Mouse (Mus musculus): ENCODE measurements around the gene Sparcl1. TPM values are rescaled to one million over a fixed set of nuclear protein-coding genes. Genes with fewer than 3 reads are reported as not detected.

Sparcl1 gene
- polyA plus RNA-seq (2015; fragmentation: Nextera tagmentation; extraction: Ambion mirVana): 158 and 165 TPM in 2 replicates

DNA sequence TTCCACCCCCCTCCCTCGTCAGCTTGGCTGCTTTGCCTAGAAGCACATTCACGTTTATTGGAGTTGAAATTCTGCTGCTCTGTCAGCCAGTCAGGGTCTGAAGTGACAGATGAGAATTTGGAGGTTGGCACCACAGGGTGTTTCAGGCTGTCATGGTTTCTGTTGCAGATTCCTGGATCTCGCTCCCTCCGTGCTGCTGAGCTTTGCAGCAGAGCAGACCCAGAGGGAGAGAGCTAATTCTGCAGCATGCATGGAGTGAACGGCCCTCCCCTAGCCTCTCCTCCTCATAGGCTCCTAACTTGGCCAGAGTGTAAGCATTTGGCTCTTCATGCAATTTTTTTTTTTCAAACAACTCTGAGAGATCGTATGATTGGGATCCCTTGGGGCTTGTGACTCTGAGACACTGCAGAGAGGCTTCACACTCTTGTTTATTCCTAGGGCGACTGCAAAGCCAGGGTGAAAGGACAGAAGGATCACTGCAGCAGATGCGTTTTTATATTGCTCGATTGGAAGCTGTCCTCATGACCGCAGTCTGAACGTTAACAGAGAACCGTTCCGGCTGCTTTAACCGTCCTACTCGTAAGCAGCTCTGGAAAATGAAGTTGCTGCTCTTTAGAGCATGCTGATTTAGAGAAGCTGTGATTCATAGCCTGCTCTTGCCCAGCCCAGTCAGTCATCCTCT lies at the start of gene Sparcl1:
Gene Sparcl1, minus strand, starts transcription at position 243 of the 682 bp plus-strand sequence.
- no peak for TF ChIP-seq CTCF (IDR thresholded peaks at IDR 0.05; ENCODE audit: low read depth)
- Histone ChIP-seq H3K9me3 (ENCODE audit: control insufficient read depth) (no peaks in the 10 kb centered on the region), H3K4me3 (ENCODE audit: low read depth, low read length) (peak within 1 kb of the TSS; percentile 25), H3K27ac (ENCODE audit: low read depth, low read length) (peak within 1 kb of the TSS; percentile 29; the same call in 1 of the 2 replicates), H3K4me2 (replicated peaks; ENCODE audit: low read depth) (peak within 1 kb of the TSS; percentile 56), H3K27me3 (replicated peaks; ENCODE audit: control insufficient read depth, insufficient read depth, low read length) (no peaks in the 10 kb centered on the region), H3K9ac (ENCODE audit: low read depth, low read length) (no peak within 1 kb of the TSS; the same call in 1 of the 2 replicates), H3K36me3 (ENCODE audit: control insufficient read depth, insufficient read depth) (no peaks in the 10 kb centered on the region), H3K4me1 (replicated peaks; ENCODE audit: control insufficient read depth, insufficient read depth, low read length) (no peaks in the 10 kb centered on the region)
- WGBS: 50% methylated on average over 15 of the region's 15 CpGs
- no peak for ATAC-seq

GRCm38 (mm10) chr5:104161390-104161789 lies 47.9 kb upstream of the Sparcl1 start:
- no peak overlapping the region for H3K4me3 ChIP-seq (ENCODE audit: low read depth, low read length)
- H3K4me1 ChIP-seq (replicated peaks; ENCODE audit: control insufficient read depth, insufficient read depth, low read length): no peaks in the 10 kb centered on the region
- H3K27me3 ChIP-seq (replicated peaks; ENCODE audit: control insufficient read depth, insufficient read depth, low read length): no peaks in the 10 kb centered on the region
- H3K27ac ChIP-seq (ENCODE audit: low read depth, low read length): no peak overlapping the region
- no peak for TF ChIP-seq CTCF (IDR thresholded peaks at IDR 0.05; ENCODE audit: low read depth)
- 76% methylated on average over 1 of the region's 1 CpGs for WGBS
- H3K36me3 ChIP-seq (ENCODE audit: control insufficient read depth, insufficient read depth): no peaks in the 10 kb centered on the region
- no peak overlapping the region for H3K4me2 ChIP-seq (replicated peaks; ENCODE audit: low read depth)
- no peak for ATAC-seq
- no peak overlapping the region for H3K9ac ChIP-seq (ENCODE audit: low read depth, low read length)
- H3K9me3 ChIP-seq (ENCODE audit: control insufficient read depth): no peaks in the 10 kb centered on the region

GRCm38 (mm10) chr5:104160581-104160980 lies 47.0 kb upstream of the Sparcl1 start:
- TF ChIP-seq CTCF (IDR thresholded peaks at IDR 0.05; ENCODE audit: low read depth): no peak
- no peaks in the 10 kb centered on the region for H3K27me3 ChIP-seq (replicated peaks; ENCODE audit: control insufficient read depth, insufficient read depth, low read length)
- 87% methylated on average over 3 of the region's 3 CpGs for WGBS
- H3K4me3 ChIP-seq (ENCODE audit: low read depth, low read length): no peak overlapping the region
- H3K36me3 ChIP-seq (ENCODE audit: control insufficient read depth, insufficient read depth): no peaks in the 10 kb centered on the region
- no peak overlapping the region for H3K27ac ChIP-seq (ENCODE audit: low read depth, low read length)
- no peaks in the 10 kb centered on the region for H3K9me3 ChIP-seq (ENCODE audit: control insufficient read depth)
- no peak overlapping the region for H3K9ac ChIP-seq (ENCODE audit: low read depth, low read length)
- H3K4me2 ChIP-seq (replicated peaks; ENCODE audit: low read depth): no peak overlapping the region
- no peaks in the 10 kb centered on the region for H3K4me1 ChIP-seq (replicated peaks; ENCODE audit: control insufficient read depth, insufficient read depth, low read length)
- no peak for ATAC-seq

DNA sequence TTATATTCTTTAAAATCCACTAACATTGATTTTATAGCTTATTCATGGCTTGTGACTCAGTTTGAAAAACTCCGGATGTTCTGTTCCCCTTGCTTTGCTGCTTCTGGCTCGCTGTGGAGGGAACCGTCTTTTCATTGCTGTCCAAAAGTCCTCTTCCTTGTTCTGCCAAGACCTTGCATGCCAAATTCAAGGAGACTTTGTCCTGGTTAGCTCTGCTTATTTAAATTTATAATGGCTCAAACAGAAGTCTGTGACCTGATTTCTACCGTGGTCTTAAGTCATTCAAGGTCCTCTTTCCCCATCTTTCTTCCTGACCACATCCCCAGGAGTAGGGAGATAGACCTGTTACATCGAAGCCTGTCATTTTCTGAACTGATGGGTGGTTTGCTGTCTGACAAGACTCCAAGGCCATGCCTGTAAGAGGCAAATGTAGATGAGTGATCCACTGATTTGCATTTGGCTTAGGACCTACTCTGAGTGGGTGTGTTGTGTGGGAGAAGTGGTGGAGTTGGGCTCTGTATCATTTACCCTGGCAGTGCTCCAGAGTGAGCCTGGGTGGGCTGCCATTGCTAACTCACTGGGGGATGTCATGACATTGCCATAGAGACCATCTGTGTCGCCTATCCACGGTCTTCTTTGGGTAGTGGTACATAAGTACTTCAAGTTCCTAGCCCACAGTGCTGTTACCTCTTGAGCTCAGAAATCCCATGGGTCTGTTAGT lies 45.0 kb upstream of the Sparcl1 start:
- no peak for ATAC-seq
- H3K9ac ChIP-seq (ENCODE audit: low read depth, low read length): no peak overlapping the region
- H3K4me1 ChIP-seq (replicated peaks; ENCODE audit: control insufficient read depth, insufficient read depth, low read length): no peaks in the 10 kb centered on the region
- H3K36me3 ChIP-seq (ENCODE audit: control insufficient read depth, insufficient read depth): no peaks in the 10 kb centered on the region
- no peak for TF ChIP-seq CTCF (IDR thresholded peaks at IDR 0.05; ENCODE audit: low read depth)
- no peaks in the 10 kb centered on the region for H3K27me3 ChIP-seq (replicated peaks; ENCODE audit: control insufficient read depth, insufficient read depth, low read length)
- H3K4me3 ChIP-seq (ENCODE audit: low read depth, low read length): no peak overlapping the region
- WGBS: 80% methylated on average over 7 of the region's 7 CpGs
- H3K4me2 ChIP-seq (replicated peaks; ENCODE audit: low read depth): no peak overlapping the region
- H3K9me3 ChIP-seq (ENCODE audit: control insufficient read depth): no peaks in the 10 kb centered on the region
- no peak overlapping the region for H3K27ac ChIP-seq (ENCODE audit: low read depth, low read length)

DNA sequence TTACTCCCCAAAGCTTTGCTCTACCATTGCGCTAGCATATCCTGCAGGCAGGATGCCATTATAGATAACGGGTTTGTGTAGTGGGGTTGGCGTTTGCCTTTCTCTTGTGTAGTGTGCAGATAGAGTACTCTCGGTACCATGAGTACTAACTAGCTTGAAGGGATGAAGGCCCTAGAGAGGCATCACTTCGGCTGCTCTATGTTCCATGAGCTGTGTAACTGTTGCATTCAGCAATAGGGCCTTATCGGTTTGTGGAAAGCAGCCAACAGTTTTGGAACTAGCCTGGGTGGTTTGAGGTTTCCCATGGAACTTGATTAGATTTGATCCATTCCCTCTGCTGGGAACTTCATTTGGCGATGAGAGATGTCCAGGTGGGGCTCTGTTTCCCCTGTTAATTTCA lies 44.2 kb upstream of the Sparcl1 start:
- Histone ChIP-seq H3K27ac (ENCODE audit: low read depth, low read length) (no peak overlapping the region), H3K27me3 (replicated peaks; ENCODE audit: control insufficient read depth, insufficient read depth, low read length) (no peaks in the 10 kb centered on the region), H3K9ac (ENCODE audit: low read depth, low read length) (no peak overlapping the region), H3K36me3 (ENCODE audit: control insufficient read depth, insufficient read depth) (no peaks in the 10 kb centered on the region), H3K4me3 (ENCODE audit: low read depth, low read length) (no peak overlapping the region), H3K4me1 (replicated peaks; ENCODE audit: control insufficient read depth, insufficient read depth, low read length) (no peaks in the 10 kb centered on the region), H3K4me2 (replicated peaks; ENCODE audit: low read depth) (no peak overlapping the region), H3K9me3 (ENCODE audit: control insufficient read depth) (no peaks in the 10 kb centered on the region)
- WGBS: 91% methylated on average over 7 of the region's 7 CpGs
- TF ChIP-seq CTCF (IDR thresholded peaks at IDR 0.05; ENCODE audit: low read depth): no peak
- no peak for ATAC-seq

DNA sequence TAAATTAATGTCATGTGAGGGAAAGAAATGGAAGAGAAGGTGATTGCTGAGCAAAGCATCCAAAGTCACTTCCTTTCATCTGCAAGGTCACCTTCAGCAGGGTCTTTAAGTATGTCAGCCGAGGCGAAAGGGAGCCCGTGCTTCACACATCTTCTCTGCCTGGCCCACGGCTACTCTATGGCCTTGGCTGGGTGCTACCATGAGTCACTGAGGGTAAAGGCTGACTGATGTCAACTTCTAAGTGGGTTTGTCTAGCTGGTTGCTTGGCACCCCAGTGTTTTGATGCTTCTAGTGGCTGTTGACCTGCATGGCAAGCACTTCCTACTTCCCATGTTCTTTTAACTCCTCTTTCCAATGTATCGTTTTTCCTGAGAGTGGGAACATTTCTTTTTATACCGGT lies 36.7 kb upstream of the Sparcl1 start:
- WGBS: 91% methylated on average over 6 of the region's 6 CpGs
- no peak for TF ChIP-seq CTCF (IDR thresholded peaks at IDR 0.05; ENCODE audit: low read depth)
- H3K27ac ChIP-seq (ENCODE audit: low read depth, low read length): no peak overlapping the region
- no peaks in the 10 kb centered on the region for H3K36me3 ChIP-seq (ENCODE audit: control insufficient read depth, insufficient read depth)
- H3K4me1 ChIP-seq (replicated peaks; ENCODE audit: control insufficient read depth, insufficient read depth, low read length): no peaks in the 10 kb centered on the region
- no peak overlapping the region for H3K9ac ChIP-seq (ENCODE audit: low read depth, low read length)
- no peak for ATAC-seq
- no peak overlapping the region for H3K4me2 ChIP-seq (replicated peaks; ENCODE audit: low read depth)
- H3K4me3 ChIP-seq (ENCODE audit: low read depth, low read length): no peak overlapping the region
- no peaks in the 10 kb centered on the region for H3K9me3 ChIP-seq (ENCODE audit: control insufficient read depth)
- H3K27me3 ChIP-seq (replicated peaks; ENCODE audit: control insufficient read depth, insufficient read depth, low read length): no peaks in the 10 kb centered on the region
